Mouse (Mus musculus): ENCODE results near the gene Myb.

GRCm38 (mm10) chr10:21206232-21206631, 45.4 kb upstream of the Myb start:
- no peak for TF ChIP-seq EP300 (IDR thresholded peaks at IDR 0.05; ENCODE audit: low read length)
- no peak for TF ChIP-seq POLR2A (IDR thresholded peaks at IDR 0.05; ENCODE audit: low read depth, low read length)
- no peak for TF ChIP-seq HCFC1 (IDR thresholded peaks at IDR 0.05; ENCODE audit: low read depth, low read length)
- TF ChIP-seq NRF1 (IDR thresholded peaks at IDR 0.05; ENCODE audit: low read depth, low read length): no peak
- no peak for TF ChIP-seq POLR2AphosphoS2 (IDR thresholded peaks at IDR 0.05; ENCODE audit: low read depth, low read length)
